Mouse (Mus musculus) kidney, embryonic 16.5 days (tissue): ENCODE data around the gene Tmem87b. TPM values are rescaled to one million over a fixed set of nuclear protein-coding genes. Genes with fewer than 3 reads are reported as not detected.

Experiments used
- ATAC-seq: fragments of 200-750 bp; cut with Nextera tagmentation; 2 replicates; pipeline ENCODE4 v1.8.0; 2017; ENCODE audit warnings: moderate TSS enrichment; ENCODE audit not compliant: low FRiP score, low TSS enrichment
- H3K27ac ChIP-seq: fragments of 300-500 bp; sonication (generic); 2 replicates; pipeline ENCODE4 v1.5.1; 2014; ENCODE audit warnings: low read length
- H3K27me3 ChIP-seq: fragments of 300-500 bp; sonication (generic); 2 replicates; pipeline ENCODE4 v1.6.1; 2014; ENCODE audit warnings: low read length, control low read depth, mixed read lengths; ENCODE audit not compliant: insufficient read depth
- H3K36me3 ChIP-seq: fragments of 300-500 bp; sonication (generic); 2 replicates; pipeline ENCODE4 v1.6.1; 2014; ENCODE audit warnings: low read length, control low read depth, mixed read lengths; ENCODE audit not compliant: insufficient read depth
- H3K4me1 ChIP-seq: fragments of 300-500 bp; sonication (generic); 2 replicates; pipeline ENCODE4 v1.6.1; 2014; ENCODE audit warnings: low read length, control low read depth, mixed read lengths; ENCODE audit not compliant: insufficient read depth
- H3K4me2 ChIP-seq: fragments of 300-500 bp; sonication (generic); replicated peaks from 2 replicates; pipeline ENCODE4 v1.6.1; 2014; ENCODE audit warnings: low read depth, low read length
- H3K4me3 ChIP-seq: fragments of 300-500 bp; sonication (generic); 2 replicates; pipeline ENCODE4 v1.5.1; 2014; ENCODE audit warnings: mild to moderate bottlenecking, low read length
- H3K9ac ChIP-seq: fragments of 300-500 bp; sonication (generic); replicated peaks from 2 replicates; pipeline ENCODE4 v1.6.1; 2014; ENCODE audit warnings: low read length
- H3K9me3 ChIP-seq: fragments of 300-500 bp; sonication (generic); 2 replicates; pipeline ENCODE4 v1.6.1; 2016; ENCODE audit warnings: low read length, control low read depth
- WGBS: fragments of 180-500 bp; shearing (Covaris S2); extraction: QIAGEN DNeasy Blood & Tissue Kit; methylation state at CpG from one replicate; pipeline ENCODE4 v1.1.7; 2014; 5-methylcytosine and 5-hydroxymethylcytosine counted together
- polyA plus RNA-seq: library from polyadenylated mRNA; unstranded; fragments of >200 nt; fragmentation: Nextera tagmentation; extraction: Ambion mirVana; gene quantifications from 2 replicates; pipeline ENCODE4 v1.2.1, GENCODE M21; 2015

The Tmem87b gene
- polyA plus RNA-seq, 1 experiment from 2014 or later = 33.3 TPM

GRCm38 (mm10) chr2:128903661-128904060 lies 85.7 kb downstream of the Tmem87b start:
- 73% methylated on average over 3 of the region's 3 CpGs for WGBS
- Histone ChIP-seq H3K27me3 (no peaks in the 10 kb centered on the region), H3K4me3 (no peak overlapping the region), H3K4me2 (no peak overlapping the region), H3K36me3 (no peaks in the 10 kb centered on the region), H3K9ac (no peak overlapping the region), H3K27ac (no peak overlapping the region), H3K9me3 (peaks cover 7% of the 10 kb centered on the region), H3K4me1 (no peaks in the 10 kb centered on the region)
- ATAC-seq = no peak

Other genes with a start within 250 kb of the Tmem87b start
- not detected in 2 replicates for gene Spdye4c, start 226.9 kb upstream of the Tmem87b start, polyA plus RNA-seq
- gene Anapc1, start 130.7 kb upstream of the Tmem87b start, polyA plus RNA-seq = 62.1 and 65.9 TPM in 2 replicates
- 14.2 and 14.6 TPM in 2 replicates for gene Mertk, start 119.2 kb upstream of the Tmem87b start, polyA plus RNA-seq
- 8.1 TPM in 2 replicates for gene Fbln7, start 44.9 kb downstream of the Tmem87b start, polyA plus RNA-seq
- gene Zc3h8, start 126.0 kb downstream of the Tmem87b start, polyA plus RNA-seq = 7.9 and 8.2 TPM in 2 replicates
- gene Zc3h6, start 149.3 kb downstream of the Tmem87b start, polyA plus RNA-seq = 1.4 and 2.3 TPM in 2 replicates
- 12.7 and 12.9 TPM in 2 replicates for gene Gm10762, start 149.6 kb downstream of the Tmem87b start, polyA plus RNA-seq
- gene Vinac1, start 230.1 kb downstream of the Tmem87b start, polyA plus RNA-seq = 0.04 TPM in 1 of 2 replicates, not detected in the other
- 13.4 TPM in 2 replicates for gene Ttl, start 247.8 kb downstream of the Tmem87b start, polyA plus RNA-seq